Mouse (Mus musculus): Measurements from ENCODE around the gene Gp5. TPM values are rescaled to one million over a fixed set of nuclear protein-coding genes. Genes with fewer than 3 reads are reported as not detected.
A peak's percentile ranks its signal among the peaks of the same experiment; 100 is the strongest.

Gene Gp5
- polyA plus RNA-seq, 1 experiment from 2014 or later: 1.5 TPM

DNA sequence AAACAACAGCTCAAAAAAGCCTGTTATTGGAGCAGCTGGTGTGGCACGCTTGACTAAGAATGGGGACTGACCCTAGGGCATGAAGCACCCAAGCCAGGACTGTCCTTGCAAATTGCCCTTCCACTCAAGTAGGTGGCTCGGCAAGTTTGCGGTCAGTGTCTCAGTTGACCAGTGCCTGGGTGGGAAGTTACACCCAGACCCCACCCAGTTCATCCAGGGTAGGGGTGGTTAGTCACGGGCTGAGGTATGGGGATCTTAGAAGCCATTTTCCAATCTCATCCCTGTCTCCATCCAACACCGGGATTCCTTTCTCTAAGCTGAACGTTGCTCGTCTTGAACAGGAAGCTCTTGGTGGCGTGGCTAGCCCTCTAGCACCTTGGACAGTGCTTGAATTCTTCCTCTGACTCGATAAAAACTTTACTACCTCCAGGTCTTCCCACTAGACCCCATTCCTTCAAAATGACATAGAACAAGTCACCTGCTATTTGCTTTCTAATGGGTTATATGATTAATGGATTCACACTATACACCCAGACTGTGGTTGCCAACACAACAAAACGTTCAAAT lies 10.8 kb downstream of the Gp5 start:
- peaks cover 14% of the 10 kb centered on the region for H3K27me3 ChIP-seq (ENCODE audit: poor library complexity, severe bottlenecking)
- H3K4me1 ChIP-seq: no peaks in the 10 kb centered on the region
- no peaks in the 10 kb centered on the region for H3K9me3 ChIP-seq
- H3K36me3 ChIP-seq (replicated peaks): no peaks in the 10 kb centered on the region
- H3K4me3 ChIP-seq: no peak overlapping the region
- WGBS: 69% methylated on average over 10 of the region's 10 CpGs
- H3K27ac ChIP-seq: no peak overlapping the region
- DNase-seq (ENCODE audit: extremely low spot score, low spot score): no peak

DNA sequence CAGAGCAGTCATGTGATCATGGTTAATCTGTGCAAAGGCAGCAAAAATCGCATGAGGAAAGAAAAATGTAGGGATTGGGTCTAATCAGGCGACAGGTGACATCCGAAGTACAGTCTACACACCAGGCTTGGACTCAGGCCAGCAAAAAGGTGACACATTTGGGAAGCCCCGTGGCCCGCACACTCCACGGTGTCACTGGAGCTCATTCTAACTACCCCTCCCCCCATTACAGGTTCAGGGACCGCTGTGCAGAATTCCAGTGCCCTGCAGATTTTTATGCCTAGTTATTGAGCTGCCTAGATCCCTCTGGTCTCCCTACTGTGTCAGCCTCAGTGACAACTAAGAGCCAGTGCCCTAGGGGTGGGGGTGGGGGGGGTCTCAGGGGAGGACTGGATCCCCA lies 13.1 kb downstream of the Gp5 start:
- Histone ChIP-seq H3K4me1 (no peaks in the 10 kb centered on the region), H3K27ac (no peak overlapping the region), H3K9me3 (no peaks in the 10 kb centered on the region), H3K4me3 (no peak overlapping the region), H3K27me3 (ENCODE audit: poor library complexity, severe bottlenecking) (no peaks in the 10 kb centered on the region), H3K36me3 (replicated peaks) (no peaks in the 10 kb centered on the region)
- 89% methylated on average over 7 of the region's 7 CpGs for WGBS
- no peak for DNase-seq (ENCODE audit: extremely low spot score, low spot score)

DNA sequence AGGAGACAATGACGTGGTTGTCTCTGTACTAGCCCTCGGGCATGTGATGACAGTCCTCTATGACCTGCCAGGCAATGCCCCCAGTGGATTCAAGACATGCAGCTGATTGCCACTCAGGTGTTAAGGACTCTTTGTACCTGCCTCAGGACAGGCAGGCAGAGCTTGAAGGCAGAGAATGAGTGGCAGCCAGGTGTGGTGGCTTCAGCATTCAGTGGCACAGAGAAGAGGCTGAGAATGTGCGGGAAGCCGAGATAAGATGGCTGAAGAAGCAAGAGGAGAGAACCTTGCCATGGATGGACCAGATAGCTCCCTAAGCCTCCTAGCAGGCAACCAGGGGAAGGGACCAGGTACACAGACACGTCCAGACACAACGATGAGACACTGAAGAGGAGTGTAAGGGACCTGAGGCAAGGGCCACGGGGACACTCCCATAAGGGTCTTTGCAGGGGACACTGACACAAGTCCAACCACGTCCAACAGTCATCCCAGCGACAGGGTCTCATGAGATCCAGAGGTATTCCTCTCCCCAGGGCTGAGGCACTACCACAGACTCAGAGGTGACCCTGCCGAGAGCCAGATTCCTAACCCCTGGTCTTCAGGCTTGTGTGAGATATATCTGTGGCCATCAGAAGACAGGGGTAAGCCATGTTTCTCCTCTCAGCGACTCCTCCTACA lies 13.8 kb downstream of the Gp5 start:
- H3K4me3 ChIP-seq: no peak overlapping the region
- no peak overlapping the region for H3K27ac ChIP-seq
- 90% methylated on average over 11 of the region's 11 CpGs for WGBS
- no peaks in the 10 kb centered on the region for H3K36me3 ChIP-seq (replicated peaks)
- H3K9me3 ChIP-seq: no peaks in the 10 kb centered on the region
- no peak for DNase-seq (ENCODE audit: extremely low spot score, low spot score)
- no peaks in the 10 kb centered on the region for H3K27me3 ChIP-seq (ENCODE audit: poor library complexity, severe bottlenecking)
- no peaks in the 10 kb centered on the region for H3K4me1 ChIP-seq

GRCm38 (mm10) chr16:30295106-30295505 lies 15.5 kb downstream of the Gp5 start:
- DNase-seq (ENCODE audit: extremely low spot score, low spot score): no peak
- no peaks in the 10 kb centered on the region for H3K36me3 ChIP-seq (replicated peaks)
- H3K4me3 ChIP-seq: no peak overlapping the region
- peaks cover 6% of the 10 kb centered on the region for H3K4me1 ChIP-seq
- WGBS: 88% methylated on average over 7 of the region's 7 CpGs
- H3K27ac ChIP-seq: no peak overlapping the region
- no peaks in the 10 kb centered on the region for H3K9me3 ChIP-seq
- no peaks in the 10 kb centered on the region for H3K27me3 ChIP-seq (ENCODE audit: poor library complexity, severe bottlenecking)

DNA sequence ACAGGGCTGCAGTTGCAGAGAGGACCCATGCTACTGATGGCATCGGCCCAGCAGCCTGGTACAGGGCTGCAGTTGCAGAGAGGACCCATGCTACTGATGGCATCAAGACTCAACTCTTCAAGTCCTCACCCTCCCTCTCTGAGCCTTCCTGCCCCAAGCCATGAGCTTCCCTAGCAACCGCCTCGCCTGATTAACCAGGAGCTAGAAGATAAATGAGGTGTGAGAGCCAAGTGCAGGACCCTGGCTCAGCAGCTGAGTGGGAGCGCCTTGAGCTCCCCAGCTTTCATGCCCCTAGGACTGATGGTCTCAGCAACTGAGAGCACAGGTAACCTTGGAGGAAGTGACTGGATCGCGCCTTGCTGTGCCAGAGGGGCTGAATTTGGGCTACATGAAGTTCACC lies 20.1 kb downstream of the Gp5 start:
- Histone ChIP-seq H3K27ac (no peak overlapping the region), H3K4me1 (peaks cover 13% of the 10 kb centered on the region), H3K4me3 (no peak overlapping the region), H3K9me3 (no peaks in the 10 kb centered on the region), H3K36me3 (replicated peaks) (no peaks in the 10 kb centered on the region), H3K27me3 (ENCODE audit: poor library complexity, severe bottlenecking) (peaks cover 31% of the 10 kb centered on the region)
- 84% methylated on average over 6 of the region's 6 CpGs for WGBS
- no peak for DNase-seq (ENCODE audit: extremely low spot score, low spot score)

GRCm38 (mm10) chr16:30285701-30286100 lies 24.9 kb downstream of the Gp5 start:
- H3K4me1 ChIP-seq: peaks cover 49% of the 10 kb centered on the region
- no peak overlapping the region for H3K4me3 ChIP-seq
- H3K9me3 ChIP-seq: no peaks in the 10 kb centered on the region
- no peak for DNase-seq (ENCODE audit: extremely low spot score, low spot score)
- H3K27ac ChIP-seq: no peak overlapping the region; the same call in 1 of the 2 replicates
- peaks cover 78% of the 10 kb centered on the region for H3K27me3 ChIP-seq (ENCODE audit: poor library complexity, severe bottlenecking)
- 54% methylated on average over 4 of the region's 4 CpGs for WGBS
- H3K36me3 ChIP-seq (replicated peaks): no peaks in the 10 kb centered on the region

- peak; percentile 82 for DNase-seq (ENCODE audit: extremely low spot score, low spot score)
- WGBS: 3% methylated on average over 15 of the region's 15 CpGs
- peaks cover 92% of the 10 kb centered on the region for H3K27me3 ChIP-seq (ENCODE audit: poor library complexity, severe bottlenecking)
- H3K9me3 ChIP-seq: no peaks in the 10 kb centered on the region
- H3K4me1 ChIP-seq: peaks cover 50% of the 10 kb centered on the region
- H3K4me3 ChIP-seq: peak overlapping the region; percentile 39
- H3K36me3 ChIP-seq (replicated peaks): no peaks in the 10 kb centered on the region
- H3K27ac ChIP-seq: no peak overlapping the region
These were observed 26.7 kb downstream of the Gp5 start for GRCm38 (mm10) chr16:30283743-30284337.

DNA sequence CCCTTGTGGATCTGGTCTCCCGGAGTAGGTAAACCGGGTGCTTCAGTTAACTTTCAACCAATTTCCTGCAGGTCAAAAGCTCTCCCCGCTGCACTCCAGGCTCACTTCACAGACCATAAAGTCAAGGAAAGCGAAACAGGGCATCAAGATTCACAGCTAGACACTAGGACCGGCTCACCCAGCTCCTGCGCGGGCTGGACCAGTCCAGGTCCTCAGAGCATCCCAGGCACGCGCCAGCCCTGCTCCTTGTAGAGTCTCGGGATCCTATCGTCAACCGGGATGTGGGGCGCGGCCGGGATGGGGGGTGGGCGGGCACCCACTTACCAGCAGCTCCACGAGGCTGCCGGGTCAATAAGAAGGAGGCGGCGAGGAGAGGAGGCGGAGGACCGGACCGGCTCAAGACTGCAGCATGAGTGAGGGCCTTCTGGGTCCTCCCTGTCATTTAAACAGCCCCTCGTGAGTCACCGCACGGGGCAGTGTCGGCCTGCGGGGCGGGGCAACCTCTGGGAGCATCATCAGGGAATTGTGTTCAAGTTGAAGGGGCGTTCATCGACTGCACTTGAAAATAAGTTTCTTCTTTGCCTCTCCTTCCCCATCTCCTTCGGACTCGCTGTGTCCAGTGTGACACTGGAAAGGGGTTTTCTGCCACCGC lies 27.6 kb downstream of the Gp5 start, which contains the start of gene Lrrc15:
Gene Lrrc15 (minus strand): TSS at position 413 of the 652 bp plus-strand sequence.
- 7% methylated on average over 34 of the region's 34 CpGs for WGBS
- Histone ChIP-seq H3K27ac (peak within 1 kb of the TSS; percentile 36; the same call in 1 of the 2 replicates), H3K27me3 (ENCODE audit: poor library complexity, severe bottlenecking) (peaks cover 84% of the 10 kb centered on the region)

DNA sequence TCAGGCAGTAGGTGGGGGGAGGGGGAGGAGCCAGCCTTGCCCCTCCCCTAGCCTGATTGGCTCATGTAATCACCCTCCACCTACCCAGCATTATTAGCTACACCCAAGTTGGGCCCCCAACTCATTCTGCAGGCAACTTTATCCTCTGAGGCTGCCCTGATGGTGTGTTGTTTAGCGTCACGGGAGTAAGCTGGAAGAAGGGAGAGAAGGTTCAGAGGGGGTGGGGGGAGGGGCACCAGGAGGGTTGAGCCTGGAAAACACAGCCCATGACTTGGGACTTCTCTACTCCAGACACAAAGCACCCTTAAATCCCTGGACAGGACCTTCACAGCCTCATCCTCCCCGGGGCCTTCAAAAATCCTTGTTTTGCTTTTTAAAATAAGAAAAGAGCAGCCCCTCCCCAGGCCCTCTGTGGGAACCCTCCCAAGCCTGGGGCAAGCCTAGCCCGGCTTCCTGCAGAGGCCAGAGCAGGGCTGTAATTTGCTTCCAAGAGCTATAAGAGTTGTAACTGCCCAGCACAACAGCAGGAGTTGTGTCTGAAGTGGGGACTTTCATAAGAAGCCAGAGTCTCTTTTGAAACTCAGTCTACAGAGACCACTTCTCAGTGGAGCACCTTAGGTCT lies 29.8 kb downstream of the Gp5 start:
- DNase-seq (ENCODE audit: extremely low spot score, low spot score): no peak
- no peak overlapping the region for H3K4me3 ChIP-seq
- H3K27ac ChIP-seq: 0 out of 2 replicates have a peak overlapping the region, but pooled peaks have one; percentile 2
- H3K27me3 ChIP-seq (ENCODE audit: poor library complexity, severe bottlenecking): peaks cover 64% of the 10 kb centered on the region
- peaks cover 53% of the 10 kb centered on the region for H3K4me1 ChIP-seq
- no peaks in the 10 kb centered on the region for H3K9me3 ChIP-seq
- WGBS: 5% methylated on average over 4 of the region's 4 CpGs
- H3K36me3 ChIP-seq (replicated peaks): no peaks in the 10 kb centered on the region

More for the DNA sequence above, 27.6 kb downstream of the Gp5 start, which contains the start of gene Lrrc15:
- peaks cover 56% of the 10 kb centered on the region for H3K4me1 ChIP-seq
- H3K36me3 ChIP-seq (replicated peaks): no peaks in the 10 kb centered on the region
- H3K9me3 ChIP-seq: no peaks in the 10 kb centered on the region
- DNase-seq (ENCODE audit: extremely low spot score, low spot score): peak; percentile 53
- H3K4me3 ChIP-seq: peak within 1 kb of the TSS; percentile 48

DNA sequence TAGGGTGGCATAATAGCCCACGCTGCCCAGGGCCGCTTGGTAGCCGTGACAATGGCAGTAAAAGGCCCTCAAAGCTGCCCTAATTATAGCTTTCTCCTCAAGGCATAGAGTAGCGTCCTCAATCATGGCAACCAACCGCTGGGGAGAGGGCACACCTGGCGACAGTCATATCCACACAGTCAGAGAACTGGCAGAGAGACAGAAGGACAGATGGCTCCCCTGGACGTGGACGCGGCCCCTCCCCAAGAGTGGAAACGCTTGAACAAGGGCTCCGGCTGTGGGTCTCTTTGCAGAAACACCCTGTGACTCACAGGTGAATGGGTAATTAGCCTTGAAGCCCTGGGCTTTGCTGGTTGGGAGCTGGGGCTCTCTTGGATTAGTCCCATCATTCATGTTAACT lies 32.2 kb downstream of the Gp5 start:
- Histone ChIP-seq H3K27ac (no peak overlapping the region), H3K4me1 (peaks cover 39% of the 10 kb centered on the region), H3K36me3 (replicated peaks) (no peaks in the 10 kb centered on the region), H3K4me3 (no peak overlapping the region), H3K9me3 (no peaks in the 10 kb centered on the region), H3K27me3 (ENCODE audit: poor library complexity, severe bottlenecking) (peaks cover 41% of the 10 kb centered on the region)
- WGBS: 85% methylated on average over 11 of the region's 11 CpGs
- DNase-seq (ENCODE audit: extremely low spot score, low spot score): no peak

DNA sequence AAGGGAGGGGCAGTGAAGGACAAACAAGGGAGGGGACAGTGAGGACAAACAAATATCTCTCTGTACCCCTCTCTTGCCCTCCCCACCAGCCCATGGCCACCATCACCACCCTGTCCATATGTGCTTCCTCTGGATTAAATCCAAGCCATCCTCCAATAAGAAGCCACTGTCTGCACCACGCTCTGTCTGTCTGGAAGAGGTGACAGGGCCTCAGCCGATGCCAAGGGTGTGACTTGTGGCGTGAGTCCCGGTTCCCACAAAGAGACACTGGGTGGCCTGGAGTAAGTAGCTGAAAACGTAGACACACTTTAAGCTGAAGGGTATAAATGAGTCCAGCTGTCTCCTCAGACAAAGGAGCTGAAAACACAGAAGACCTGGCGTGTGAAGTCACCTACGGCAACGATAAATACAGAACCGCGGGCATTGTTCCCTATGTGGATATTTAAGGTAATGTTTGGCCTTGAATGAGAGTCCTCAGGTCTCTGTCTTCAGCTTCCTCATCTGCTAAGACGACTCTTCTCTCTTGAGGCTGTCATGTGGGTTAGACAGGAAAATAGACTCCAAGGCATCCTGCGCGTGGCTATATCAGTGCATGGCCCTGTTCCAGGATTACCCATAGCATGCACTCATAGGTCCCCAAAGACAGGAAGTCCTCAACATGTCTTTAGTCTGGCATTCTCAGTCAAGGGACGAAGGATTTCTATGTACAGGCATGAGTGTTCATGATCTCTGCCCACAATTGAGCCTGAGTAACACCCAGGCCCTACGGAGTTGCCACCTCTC lies 34.8 kb downstream of the Gp5 start:
- Histone ChIP-seq H3K9me3 (no peaks in the 10 kb centered on the region), H3K4me1 (peaks cover 38% of the 10 kb centered on the region), H3K27me3 (ENCODE audit: poor library complexity, severe bottlenecking) (peaks cover 14% of the 10 kb centered on the region), H3K4me3 (no peak overlapping the region), H3K27ac (no peak overlapping the region), H3K36me3 (replicated peaks) (no peaks in the 10 kb centered on the region)
- 88% methylated on average over 15 of the region's 15 CpGs for WGBS
- no peak for DNase-seq (ENCODE audit: extremely low spot score, low spot score)

GRCm38 (mm10) chr16:30273065-30273464 lies 37.5 kb downstream of the Gp5 start:
- Histone ChIP-seq H3K27ac (no peak overlapping the region), H3K4me3 (no peak overlapping the region), H3K9me3 (no peaks in the 10 kb centered on the region), H3K27me3 (ENCODE audit: poor library complexity, severe bottlenecking) (no peaks in the 10 kb centered on the region), H3K36me3 (replicated peaks) (no peaks in the 10 kb centered on the region), H3K4me1 (peaks cover 26% of the 10 kb centered on the region)
- no peak for DNase-seq (ENCODE audit: extremely low spot score, low spot score)
- WGBS: 91% methylated on average over 8 of the region's 8 CpGs
